Mouse (Mus musculus) left cerebral cortex, postnatal 14 days (tissue): ENCODE data around the gene Npas3. TPM values are rescaled to one million over a fixed set of nuclear protein-coding genes. Genes with fewer than 3 reads are reported as not detected.

Source experiments
- DNase-seq, 2 experiments: peaks; one replicate each; pipeline ENCODE4 v3.0.0; 2021 to 2022; ENCODE audit warnings: low spot score in 2 of 2, mixed read lengths in 1 of 2
- intact Hi-C: fragments of 180-260 bp; cut with DNase I; formaldehyde crosslinking; loops from one replicate; pipeline ENCODE4 v1.15.1; 2025
- total RNA-seq, 2 experiments: library from RNA; stranded (reverse); gene quantifications; 2 replicates each; pipeline ENCODE4 v1.2.3; 2021

Gene Npas3
- total RNA-seq, 2 experiments from 2014 or later = 17.1 to 30.1 TPM

- DNase-seq = peak in 1 of 2 experiments; percentile 24
- intact Hi-C loops = no loop called here
These were observed 500.9 kb downstream of the Npas3 start for GRCm38 (mm10) chr12:53749375-53749774.

GRCm38 (mm10) chr12:53752281-53753072 lies 504.0 kb downstream of the Npas3 start:
- intact Hi-C loops = loop anchor here (10.0 kb wide), 1 partner anchor 498 kb away; no protein-coding TSS in a partner anchor

GRCm38 (mm10) chr12:53753368-53753937 lies 505.0 kb downstream of the Npas3 start:
- intact Hi-C loops = loop anchor here (10.0 kb wide), 1 partner anchor 499 kb away; no protein-coding TSS in a partner anchor
- peak in 1 of 2 experiments; percentile 18 for DNase-seq

More at GRCm38 (mm10) chr12:53752281-53753072, 504.0 kb downstream of the Npas3 start:
- DNase-seq = no peak

GRCm38 (mm10) chr12:53754236-53754635 lies 505.8 kb downstream of the Npas3 start:
- DNase-seq = no peak
- intact Hi-C loops = loop anchor here (10.0 kb wide), 1 partner anchor 499 kb away; no protein-coding TSS in a partner anchor

GRCm38 (mm10) chr12:53757631-53758030 lies 509.2 kb downstream of the Npas3 start:
- intact Hi-C loops = loop anchor here (10.0 kb wide), 1 partner anchor 503 kb away; no protein-coding TSS in a partner anchor
- no peak for DNase-seq

- intact Hi-C loops = loop anchor here (10.0 kb wide), 1 partner anchor 504 kb away; no protein-coding TSS in a partner anchor
- DNase-seq = no peak
These were observed 509.9 kb downstream of the Npas3 start for GRCm38 (mm10) chr12:53758356-53758755.

DNA sequence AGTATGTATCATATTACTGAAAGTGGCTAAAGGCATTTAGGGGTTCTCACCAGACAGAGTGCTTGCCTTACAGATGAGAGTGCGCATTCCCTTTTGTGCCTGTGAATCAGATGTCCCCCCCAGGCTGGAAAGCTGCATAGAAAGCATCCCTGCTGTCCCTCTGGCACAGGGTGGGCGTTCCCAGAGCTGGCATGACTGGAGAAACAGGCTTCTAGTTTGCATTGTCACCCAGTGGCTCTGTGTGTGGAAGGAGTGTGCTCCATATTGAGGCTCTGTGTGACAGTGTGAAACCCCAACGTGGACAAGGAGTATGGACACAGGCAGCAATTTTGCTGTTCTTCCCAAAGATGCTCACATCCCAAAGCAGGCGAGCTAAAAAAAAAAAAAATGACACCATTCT lies 515.7 kb downstream of the Npas3 start:
- intact Hi-C loops = no loop called here

DNA sequence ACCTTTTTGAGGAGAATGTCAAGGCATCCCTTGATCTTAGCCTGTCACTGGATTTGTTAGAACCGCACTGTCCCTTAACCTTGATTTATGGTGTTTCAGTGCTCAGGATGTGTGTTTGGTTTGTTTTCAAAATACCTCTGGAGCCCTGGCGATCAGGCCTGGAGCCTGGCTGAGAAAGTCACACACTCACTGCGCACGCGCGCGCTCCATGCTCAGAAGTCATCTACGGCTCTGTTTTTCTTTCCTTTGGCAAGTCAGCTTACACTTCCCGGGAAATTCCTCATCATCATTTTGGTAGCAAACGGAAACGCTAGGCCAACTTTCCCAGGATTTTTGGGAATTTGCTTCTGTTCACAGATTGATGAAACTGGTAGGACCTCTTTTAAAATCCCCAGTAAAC lies 519.9 kb downstream of the Npas3 start:
- no peak for DNase-seq
- intact Hi-C loops = no loop called here

More for the DNA sequence above, 515.7 kb downstream of the Npas3 start:
- no peak for DNase-seq

DNA sequence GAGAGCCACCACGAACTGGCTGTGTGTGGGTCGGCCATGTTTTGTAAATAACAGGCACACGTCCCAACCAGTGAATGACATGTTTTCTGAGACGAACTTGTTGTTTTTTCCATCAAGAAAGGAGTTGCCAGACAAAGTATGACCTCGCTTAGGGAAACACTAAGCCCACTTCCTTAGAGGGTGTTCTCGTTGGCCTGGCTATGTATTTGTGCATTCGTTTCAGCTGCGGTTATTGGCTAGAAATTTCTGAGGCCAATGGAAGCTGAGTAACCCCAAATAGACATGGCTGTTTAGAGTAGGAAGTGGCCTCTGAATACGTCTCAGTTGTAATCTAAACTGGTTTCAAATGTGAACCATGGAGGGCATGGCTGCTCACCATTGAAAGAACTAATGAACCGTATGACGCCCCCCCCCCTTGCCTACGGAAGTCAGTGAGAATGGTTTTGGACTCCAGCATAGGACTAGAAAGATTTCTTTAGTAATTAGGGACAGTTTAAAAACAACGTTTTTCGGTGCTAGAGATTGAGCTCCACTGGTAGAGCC lies 523.0 kb downstream of the Npas3 start:
- intact Hi-C loops = no loop called here

GRCm38 (mm10) chr12:53781850-53782552 lies 533.5 kb downstream of the Npas3 start:
- intact Hi-C loops = no loop called here
- no peak for DNase-seq

More for the DNA sequence above, 523.0 kb downstream of the Npas3 start:
- DNase-seq = no peak

DNA sequence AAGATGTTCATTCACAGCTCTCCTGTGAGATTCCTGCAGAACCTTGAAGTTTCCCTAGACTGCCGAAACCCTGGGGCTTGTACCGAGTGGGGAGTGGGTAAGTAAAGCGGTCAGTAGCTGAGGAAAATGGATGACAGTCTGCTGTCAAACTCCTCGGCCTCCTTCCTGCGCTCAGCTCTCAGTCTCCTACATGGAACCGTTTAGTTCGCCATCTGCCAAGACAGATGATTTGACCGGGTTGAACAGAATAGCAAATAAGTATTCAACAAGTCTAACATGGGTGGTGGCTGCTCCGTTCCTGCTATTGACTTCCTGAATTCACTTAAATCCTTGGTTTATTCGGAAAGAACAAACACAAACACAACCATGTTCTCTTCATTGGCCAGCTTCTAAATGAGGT lies 541.0 kb downstream of the Npas3 start:
- intact Hi-C loops = no loop called here
- no peak for DNase-seq

DNA sequence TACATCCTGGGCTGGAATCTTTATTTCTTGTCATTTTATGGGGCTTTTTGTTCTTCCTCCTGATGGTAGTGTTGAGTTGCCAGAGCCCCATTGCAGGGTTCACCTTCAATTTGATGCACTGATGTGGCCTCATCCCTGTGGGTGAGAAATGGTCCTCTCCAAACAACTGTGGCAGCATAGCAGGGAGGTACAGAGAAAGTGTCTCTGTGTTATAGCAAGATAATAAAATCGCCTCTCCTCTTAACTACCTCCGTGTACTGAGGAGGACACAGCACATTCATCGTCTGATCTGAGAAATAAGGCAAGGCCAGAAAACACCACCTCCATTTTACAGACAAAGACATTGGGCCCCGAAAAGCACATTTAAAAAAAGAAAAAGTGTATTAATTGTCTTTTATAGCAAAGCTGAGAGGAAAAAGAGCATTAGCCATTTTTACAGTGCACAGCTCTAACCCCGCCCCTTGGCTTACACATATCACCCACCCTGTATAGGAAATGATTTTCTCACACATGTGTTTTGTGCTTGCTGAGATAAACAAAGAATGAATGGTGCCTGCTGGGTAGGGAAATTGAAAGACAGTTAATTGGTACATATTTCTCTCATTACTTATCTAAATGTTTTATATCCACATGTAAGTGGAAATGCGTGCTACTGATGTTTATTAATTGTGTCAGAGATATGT lies 546.4 kb downstream of the Npas3 start:
- intact Hi-C loops = no loop called here
- DNase-seq = no peak

DNA sequence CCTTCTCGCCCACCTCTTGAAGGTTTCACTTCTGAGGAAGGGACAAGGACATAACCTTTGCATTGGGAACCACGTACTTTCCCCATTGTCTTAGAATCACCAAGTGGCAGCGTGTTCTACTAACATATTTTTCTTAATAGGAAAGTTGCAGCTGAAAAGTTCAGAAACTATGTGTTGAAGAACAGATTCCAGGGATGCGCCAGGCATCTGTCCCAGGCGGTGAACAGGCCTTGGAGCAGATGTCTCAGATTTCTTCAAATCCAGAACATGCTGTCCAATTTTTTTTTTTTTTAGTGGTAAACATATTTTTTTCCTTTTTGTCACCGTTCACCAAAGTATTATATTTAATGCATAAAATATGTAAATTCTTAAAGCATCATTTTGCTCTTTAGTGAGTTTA lies 553.4 kb downstream of the Npas3 start:
- DNase-seq = peak in 1 of 2 experiments; percentile 32
- intact Hi-C loops = no loop called here

DNA sequence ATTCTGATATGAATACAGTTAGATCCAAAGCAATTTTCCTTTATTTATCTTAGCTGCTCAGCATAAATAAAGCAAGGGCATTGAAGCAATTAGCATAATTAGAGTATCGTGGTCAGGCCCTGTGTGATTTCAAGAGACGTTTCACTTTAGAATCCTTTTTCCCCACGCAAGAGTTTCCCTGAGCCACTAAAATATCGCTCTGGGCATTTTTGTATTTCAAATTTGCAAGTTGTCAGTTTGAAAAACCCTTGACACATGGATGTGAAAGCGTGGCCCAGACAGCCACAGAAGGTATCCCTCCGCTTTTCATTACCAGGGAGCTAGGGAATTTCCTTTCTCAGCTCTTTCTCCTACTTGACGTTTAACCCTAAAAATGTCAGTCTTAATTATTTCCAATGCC lies 553.9 kb downstream of the Npas3 start:
- no peak for DNase-seq

GRCm38 (mm10) chr12:53810081-53810480 lies 561.6 kb downstream of the Npas3 start:
- intact Hi-C loops = no loop called here
- DNase-seq = no peak

More for the DNA sequence above, 553.9 kb downstream of the Npas3 start:
- intact Hi-C loops = no loop called here

DNA sequence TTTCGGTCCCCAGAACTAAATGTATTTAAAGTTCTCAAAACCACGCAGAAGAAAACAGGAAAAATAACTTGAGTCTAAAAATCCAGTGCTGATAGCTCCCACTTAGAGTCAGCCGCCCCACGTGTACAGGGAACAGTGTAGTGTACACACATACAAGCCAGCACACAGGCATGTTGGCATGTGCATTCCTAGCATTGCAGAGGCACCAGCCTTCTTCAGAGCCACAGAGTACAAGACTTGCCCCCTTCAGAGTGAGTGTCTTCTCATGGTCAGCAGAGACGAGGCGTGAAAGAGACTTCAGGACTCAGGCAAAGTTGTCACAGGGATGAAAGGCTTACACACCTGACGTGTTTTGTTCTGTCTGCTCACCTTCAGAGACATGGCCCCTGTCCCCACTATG lies 565.8 kb downstream of the Npas3 start:
- DNase-seq = no peak
- intact Hi-C loops = no loop called here

- intact Hi-C loops = no loop called here
- no peak for DNase-seq
These were observed 571.5 kb downstream of the Npas3 start for GRCm38 (mm10) chr12:53819982-53820381.

GRCm38 (mm10) chr12:53822881-53823280 lies 574.4 kb downstream of the Npas3 start:
- intact Hi-C loops = no loop called here
- no peak for DNase-seq

DNA sequence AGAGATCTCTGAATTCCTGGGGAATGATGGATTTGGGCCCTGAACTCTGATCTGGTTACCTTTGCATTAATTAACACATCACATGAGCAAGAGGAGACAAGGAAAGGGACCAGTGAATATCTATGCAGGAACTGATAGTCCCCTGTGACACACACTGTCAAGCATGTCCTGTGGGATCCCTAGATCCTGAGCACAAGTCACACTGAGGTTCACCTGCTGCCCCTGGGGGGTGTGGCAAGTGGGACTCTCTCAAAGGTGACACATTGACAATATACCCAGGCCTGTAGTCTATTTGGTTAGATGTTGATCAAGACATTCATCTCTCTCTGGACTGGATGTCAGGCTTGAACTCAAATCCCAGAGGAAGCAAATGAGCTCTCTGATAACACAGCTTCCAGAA lies 576.8 kb downstream of the Npas3 start:
- intact Hi-C loops = no loop called here
- no peak for DNase-seq
